ENCODE assay signal across 9 mouse cellular contexts in the genomic region with DNA sequence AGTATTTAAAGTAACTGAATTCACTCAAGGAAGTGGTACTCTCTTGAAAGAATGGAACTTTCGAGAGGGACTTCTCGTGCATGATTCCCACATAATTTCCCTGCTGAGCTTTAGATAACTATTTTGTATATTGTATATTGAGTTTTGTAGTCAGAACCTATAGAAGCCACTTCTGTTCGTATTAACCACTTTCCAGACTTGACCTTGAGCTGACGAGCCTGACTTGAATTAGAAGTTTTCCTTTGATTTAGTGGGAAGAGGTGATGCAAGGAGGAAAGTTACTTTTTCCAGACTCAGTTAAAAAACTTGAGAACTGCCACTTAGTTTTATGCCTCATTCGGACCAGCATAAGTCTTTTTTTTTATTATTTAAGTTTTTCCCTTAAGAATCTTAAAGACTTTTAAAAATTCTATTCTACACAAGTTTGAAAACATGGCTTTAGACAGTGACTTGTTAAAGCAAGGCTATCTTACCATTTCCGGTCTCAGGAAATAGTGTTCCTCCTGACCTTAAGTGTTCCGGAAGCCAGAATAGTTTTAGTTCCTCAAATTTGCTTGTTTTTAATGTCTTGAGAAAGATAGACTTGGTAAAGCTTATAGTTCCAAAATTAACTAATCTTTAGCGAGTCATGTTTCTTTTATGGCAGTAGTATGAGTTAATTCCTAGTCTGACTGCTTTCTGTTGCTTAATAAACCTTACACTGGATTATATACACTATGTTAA. TPM values are rescaled to one million over a fixed set of nuclear protein-coding genes. Genes with fewer than 3 reads are reported as not detected.
A peak's percentile ranks its signal among the peaks of the same experiment; 100 is the strongest.
DNase-seq lines count a peak whose midpoint lies in the region; ATAC-seq and TF ChIP-seq lines count a peak whose summit lies in the region.
"Had no signal": no experiment of that assay in that cellular context is flagged by ENCODE, and none has a peak within 500 bp of the region (broad histone marks: within the 10 kb centered on the region; RNA-seq: fewer than 3 reads in every experiment).

No protein-coding gene starts in this region.

- WGBS in lung, adult 2 months = 33% methylated on average over 8 of the region's 8 CpGs
- WGBS in forebrain, embryonic 13.5 days = 76% methylated on average over 8 of the region's 8 CpGs
- 69% methylated on average over 8 of the region's 8 CpGs for WGBS in limb, embryonic 13.5 days
- 81% methylated on average over 8 of the region's 8 CpGs for WGBS in neural tube, embryonic 15.5 days

- no peaks in the 10 kb centered on the region for H3K9me3 ChIP-seq in forebrain, embryonic 13.5 days (replicated peaks)
- H3K9me3 ChIP-seq in limb, embryonic 13.5 days = no peaks in the 10 kb centered on the region
- H3K9me3 ChIP-seq in neural tube, embryonic 15.5 days (replicated peaks) = no peaks in the 10 kb centered on the region

- no peaks in the 10 kb centered on the region for H3K27me3 ChIP-seq in forebrain, embryonic 13.5 days
- no peaks in the 10 kb centered on the region for H3K27me3 ChIP-seq in limb, embryonic 13.5 days
- H3K27me3 ChIP-seq in neural tube, embryonic 15.5 days (replicated peaks) = no peaks in the 10 kb centered on the region

- peak overlapping the region; percentile 68 for H3K4me3 ChIP-seq in lung, adult 2 months (replicated peaks; ENCODE audit: extremely low read depth, low read depth, low read length)
- H3K4me3 ChIP-seq in forebrain, embryonic 13.5 days = peak overlapping the region; percentile 68
- H3K4me3 ChIP-seq in limb, embryonic 13.5 days = peak overlapping the region; percentile 76; the same call in 1 of the 2 replicates
- peak overlapping the region; percentile 92; the same call in 1 of the 2 replicates for H3K4me3 ChIP-seq in neural tube, embryonic 15.5 days (replicated peaks)

- ATAC-seq in forebrain, embryonic 13.5 days = no peak
- ATAC-seq in limb, embryonic 13.5 days (ENCODE audit: low FRiP score, low read depth) = no peak
- ATAC-seq in neural tube, embryonic 15.5 days (ENCODE audit: low FRiP score) = no peak

- no peak for TF ChIP-seq CTCF in lung, adult 2 months (IDR thresholded peaks at IDR 0.05; ENCODE audit: insufficient read depth, low read length)

- DNase-seq in lung, adult 2 months = no peak
- no peak for DNase-seq in lung, postnatal 14 days
- DNase-seq in thymus, postnatal 0 days (ENCODE audit: low spot score) = no peak
- DNase-seq in retina, embryonic 14.5 days (ENCODE audit: low spot score) = no peak
- DNase-seq in frontal cortex, adult 2 months (ENCODE audit: extremely low spot score in 1 of 2, low spot score in 1 of 2) = no peak

- H3K4me1 ChIP-seq in lung, adult 2 months (ENCODE audit: control insufficient read depth, insufficient read depth, low read length) = peaks cover 4% of the 10 kb centered on the region; the same call in 1 of the 2 replicates
- H3K4me1 ChIP-seq in forebrain, embryonic 13.5 days = peaks cover 49% of the 10 kb centered on the region
- H3K4me1 ChIP-seq in limb, embryonic 13.5 days = peaks cover 31% of the 10 kb centered on the region
- peaks cover 55% of the 10 kb centered on the region for H3K4me1 ChIP-seq in neural tube, embryonic 15.5 days

- no peak overlapping the region for H3K9ac ChIP-seq in forebrain, embryonic 13.5 days
- no peak overlapping the region for H3K9ac ChIP-seq in limb, embryonic 13.5 days
- no peak overlapping the region for H3K9ac ChIP-seq in neural tube, embryonic 15.5 days (replicated peaks)

- no peak for TF ChIP-seq POLR2A in lung, adult 2 months (IDR thresholded peaks at IDR 0.05; ENCODE audit: borderline replicate concordance, extremely low read depth, low read depth, low read length)

- H3K4me2 ChIP-seq in forebrain, embryonic 13.5 days = peak overlapping the region; percentile 89
- peak overlapping the region; percentile 95 for H3K4me2 ChIP-seq in limb, embryonic 13.5 days (replicated peaks)
- peak overlapping the region; percentile 87 for H3K4me2 ChIP-seq in neural tube, embryonic 15.5 days

- no peak overlapping the region for H3K27ac ChIP-seq in forebrain, embryonic 13.5 days
- H3K27ac ChIP-seq in limb, embryonic 13.5 days = no peak overlapping the region
- H3K27ac ChIP-seq in neural tube, embryonic 15.5 days (replicated peaks) = no peak overlapping the region

- H3K36me3 ChIP-seq in forebrain, embryonic 13.5 days (ENCODE audit: poor library complexity, severe bottlenecking) = no peaks in the 10 kb centered on the region
- H3K36me3 ChIP-seq in limb, embryonic 13.5 days = no peaks in the 10 kb centered on the region
- no peaks in the 10 kb centered on the region for H3K36me3 ChIP-seq in neural tube, embryonic 15.5 days

RNA-seq across cellular contexts. Expression of a gene that starts 1.6 kb away (rescaled TPM):
- not detected in 2 replicates for polyA plus RNA-seq in lung, adult 2 months (2012; rRNA removed)
- not detected in 2 replicates for polyA plus RNA-seq in forebrain, embryonic 13.5 days (2015; fragmentation: Nextera tagmentation; extraction: Ambion mirVana)
- not detected in 2 replicates for polyA plus RNA-seq in limb, embryonic 13.5 days (2015; fragmentation: Nextera tagmentation; extraction: Ambion mirVana)
- polyA plus RNA-seq in neural tube, embryonic 15.5 days (2015; fragmentation: Nextera tagmentation; extraction: Ambion mirVana) = not detected in 2 replicates
- not detected in 2 replicates for polyA plus RNA-seq in thymus, postnatal 0 days (2015; fragmentation: Nextera tagmentation; extraction: Ambion mirVana)
- polyA plus RNA-seq in frontal cortex, adult 2 months (2012; rRNA removed) = 0.18 TPM in 1 of 2 replicates, not detected in the other
- polyA plus RNA-seq: brain, embryonic 14.5 days had no signal

RNA-seq across cellular contexts. Expression of a gene that starts 2.1 kb away (rescaled TPM):
- polyA plus RNA-seq in lung, adult 2 months (2012; rRNA removed) = 34.7 and 49.1 TPM in 2 replicates
- 11.8 and 14.7 TPM in 2 replicates for polyA plus RNA-seq in forebrain, embryonic 13.5 days (2015; fragmentation: Nextera tagmentation; extraction: Ambion mirVana)
- polyA plus RNA-seq in limb, embryonic 13.5 days (2015; fragmentation: Nextera tagmentation; extraction: Ambion mirVana) = 9.2 and 9.5 TPM in 2 replicates
- polyA plus RNA-seq in neural tube, embryonic 15.5 days (2015; fragmentation: Nextera tagmentation; extraction: Ambion mirVana) = 15.1 and 15.2 TPM in 2 replicates
- 15.8 and 19.4 TPM in 2 replicates for polyA plus RNA-seq in thymus, postnatal 0 days (2015; fragmentation: Nextera tagmentation; extraction: Ambion mirVana)
- polyA plus RNA-seq in frontal cortex, adult 2 months (2012; rRNA removed) = 106 and 115 TPM in 2 replicates

RNA-seq across cellular contexts. Expression of a gene that starts 6.0 kb away (rescaled TPM):
- 40.3 and 50.4 TPM in 2 replicates for polyA plus RNA-seq in lung, adult 2 months (2012; rRNA removed)
- polyA plus RNA-seq in forebrain, embryonic 13.5 days (2015; fragmentation: Nextera tagmentation; extraction: Ambion mirVana) = 180 and 196 TPM in 2 replicates
- 189 and 193 TPM in 2 replicates for polyA plus RNA-seq in limb, embryonic 13.5 days (2015; fragmentation: Nextera tagmentation; extraction: Ambion mirVana)
- polyA plus RNA-seq in neural tube, embryonic 15.5 days (2015; fragmentation: Nextera tagmentation; extraction: Ambion mirVana) = 205 and 216 TPM in 2 replicates
- 283 and 333 TPM in 2 replicates for polyA plus RNA-seq in thymus, postnatal 0 days (2015; fragmentation: Nextera tagmentation; extraction: Ambion mirVana)
- 79.1 and 85.5 TPM in 2 replicates for polyA plus RNA-seq in frontal cortex, adult 2 months (2012; rRNA removed)

RNA-seq across cellular contexts. Expression of a gene that starts 8.6 kb away (rescaled TPM):
- polyA plus RNA-seq in lung, adult 2 months (2012; rRNA removed) = not detected in 2 replicates
- polyA plus RNA-seq in forebrain, embryonic 13.5 days (2015; fragmentation: Nextera tagmentation; extraction: Ambion mirVana) = not detected in 2 replicates
- polyA plus RNA-seq in limb, embryonic 13.5 days (2015; fragmentation: Nextera tagmentation; extraction: Ambion mirVana) = not detected in 2 replicates
- not detected in 2 replicates for polyA plus RNA-seq in neural tube, embryonic 15.5 days (2015; fragmentation: Nextera tagmentation; extraction: Ambion mirVana)
- polyA plus RNA-seq in thymus, postnatal 0 days (2015; fragmentation: Nextera tagmentation; extraction: Ambion mirVana) = 0.04 and 0.08 TPM in 2 replicates
- polyA plus RNA-seq in frontal cortex, adult 2 months (2012; rRNA removed) = 0.06 TPM in 1 of 2 replicates, not detected in the other
- polyA plus RNA-seq: brain, embryonic 14.5 days had no signal

RNA-seq across cellular contexts. Expression of a gene that starts 28.4 kb away (rescaled TPM):
- polyA plus RNA-seq in lung, adult 2 months (2012; rRNA removed) = 48.6 and 50.9 TPM in 2 replicates
- 9.7 and 10.6 TPM in 2 replicates for polyA plus RNA-seq in forebrain, embryonic 13.5 days (2015; fragmentation: Nextera tagmentation; extraction: Ambion mirVana)
- 15.2 and 18.4 TPM in 2 replicates for polyA plus RNA-seq in limb, embryonic 13.5 days (2015; fragmentation: Nextera tagmentation; extraction: Ambion mirVana)
- polyA plus RNA-seq in neural tube, embryonic 15.5 days (2015; fragmentation: Nextera tagmentation; extraction: Ambion mirVana) = 26.7 and 27.8 TPM in 2 replicates
- 8.1 and 11.4 TPM in 2 replicates for polyA plus RNA-seq in thymus, postnatal 0 days (2015; fragmentation: Nextera tagmentation; extraction: Ambion mirVana)
- 245 and 291 TPM in 2 replicates for polyA plus RNA-seq in frontal cortex, adult 2 months (2012; rRNA removed)
